Mouse (Mus musculus) small intestine, adult 2 months (tissue): ENCODE results near the gene Atxn2. TPM values are rescaled to one million over a fixed set of nuclear protein-coding genes. Genes with fewer than 3 reads are reported as not detected.

ENCODE experiments used
- H3K27ac ChIP-seq: fragments of 200-500 bp; 2 replicates; pipeline ENCODE4 v1.5.1; 2012; ENCODE audit warnings: low read depth, low read length, control low read depth, inconsistent platforms; ENCODE audit not compliant: insufficient read depth
- H3K27me3 ChIP-seq: fragments of 200-500 bp; 2 replicates; pipeline ENCODE4 v1.6.1; 2012; ENCODE audit warnings: mild to moderate bottlenecking, moderate library complexity, low read length, inconsistent platforms; ENCODE audit not compliant: control insufficient read depth, insufficient read depth
- H3K36me3 ChIP-seq: fragments of 200-500 bp; 2 replicates; pipeline ENCODE4 v1.6.1; 2012; ENCODE audit warnings: mild to moderate bottlenecking, low read length, control low read depth, inconsistent platforms; ENCODE audit not compliant: control insufficient read depth, insufficient read depth
- H3K4me1 ChIP-seq: fragments of 200-500 bp; 2 replicates; pipeline ENCODE4 v1.6.1; 2012; ENCODE audit warnings: low read length, inconsistent platforms, mixed read lengths; ENCODE audit not compliant: control insufficient read depth, insufficient read depth, insufficient read length
- H3K4me3 ChIP-seq: fragments of 200-500 bp; 2 replicates; pipeline ENCODE4 v1.5.1; 2012; ENCODE audit warnings: low read depth, mild to moderate bottlenecking, control low read depth, inconsistent platforms, low read length, moderate library complexity
- CTCF ChIP-seq: fragments of 200-500 bp; IDR thresholded peaks from 2 replicates; pipeline ENCODE4 v1.5.1; 2012; ENCODE audit warnings: low read depth, mild to moderate bottlenecking, control low read depth, inconsistent platforms, low read length, moderate library complexity, mixed read lengths; ENCODE audit not compliant: insufficient replicate concordance, insufficient read length; ENCODE audit errors: extremely low read depth
- POLR2A ChIP-seq: fragments of 200-500 bp; IDR thresholded peaks from 2 replicates; pipeline ENCODE4 v1.6.1; 2012; ENCODE audit warnings: low read depth, mild to moderate bottlenecking, control low read depth, inconsistent platforms, low read length, moderate library complexity
- WGBS: fragments of 180-500 bp; shearing (Covaris S2); methylation state at CpG from one replicate; pipeline ENCODE4 v1.1.7; 2018; 5-methylcytosine and 5-hydroxymethylcytosine counted together
- polyA plus RNA-seq: library from polyadenylated mRNA; depleted of rRNA; stranded (reverse); fragments of >200 nt; gene quantifications from 2 replicates; pipeline ENCODE4 v1.2.3, GENCODE M21; 2012

Gene Atxn2
- polyA plus RNA-seq, 1 experiment: 108 TPM

DNA sequence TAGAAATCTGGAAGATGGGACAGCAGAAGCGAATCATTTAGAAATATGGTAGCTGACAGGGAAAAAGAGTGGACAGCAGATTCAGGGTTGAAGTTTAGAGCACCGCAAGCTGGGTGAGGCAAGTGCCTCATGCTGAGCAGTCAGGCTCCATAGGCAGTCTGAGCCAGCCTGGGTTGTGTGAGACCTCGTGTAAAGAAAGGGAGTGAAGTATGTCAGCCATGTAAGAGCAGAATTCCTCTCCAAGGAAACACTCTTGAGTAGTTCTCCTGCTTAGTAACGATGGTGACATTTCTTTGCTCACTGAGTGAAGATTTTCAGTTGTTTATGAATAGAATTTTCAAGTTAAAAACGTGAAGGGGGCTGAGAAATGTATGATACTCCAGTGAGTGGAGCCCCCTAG, 69.0 kb downstream of the Atxn2 start:
- Histone ChIP-seq H3K4me3 (no peak overlapping the region), H3K27ac (no peak overlapping the region), H3K36me3 (peaks cover 52% of the 10 kb centered on the region), H3K27me3 (no peaks in the 10 kb centered on the region), H3K4me1 (0 out of 2 replicates have a peak, but pooled peaks cover 2% of the 10 kb centered on the region)
- WGBS: 75% methylated on average over 5 of the region's 5 CpGs
- TF ChIP-seq POLR2A (no peak), CTCF (no peak)

DNA sequence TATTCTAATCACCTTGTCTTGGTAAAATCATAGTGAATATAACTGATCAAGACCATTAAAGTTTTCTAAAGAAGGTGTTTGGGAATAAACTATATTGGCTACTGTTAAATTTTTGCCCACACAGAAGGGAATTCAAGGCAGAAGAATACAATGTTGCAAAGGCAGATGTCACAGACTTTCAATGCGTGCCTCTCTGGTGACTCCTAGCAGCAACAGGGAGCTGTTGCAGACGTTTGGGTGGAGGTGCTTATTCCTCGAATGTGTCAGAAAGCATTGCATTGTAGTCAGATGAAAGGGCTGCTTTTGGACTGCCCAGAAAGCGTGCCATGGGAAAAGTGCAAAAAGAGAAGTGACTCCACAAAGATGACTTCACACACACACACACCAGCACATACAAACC, 71.3 kb downstream of the Atxn2 start:
- H3K4me3 ChIP-seq: no peak overlapping the region

DNA sequence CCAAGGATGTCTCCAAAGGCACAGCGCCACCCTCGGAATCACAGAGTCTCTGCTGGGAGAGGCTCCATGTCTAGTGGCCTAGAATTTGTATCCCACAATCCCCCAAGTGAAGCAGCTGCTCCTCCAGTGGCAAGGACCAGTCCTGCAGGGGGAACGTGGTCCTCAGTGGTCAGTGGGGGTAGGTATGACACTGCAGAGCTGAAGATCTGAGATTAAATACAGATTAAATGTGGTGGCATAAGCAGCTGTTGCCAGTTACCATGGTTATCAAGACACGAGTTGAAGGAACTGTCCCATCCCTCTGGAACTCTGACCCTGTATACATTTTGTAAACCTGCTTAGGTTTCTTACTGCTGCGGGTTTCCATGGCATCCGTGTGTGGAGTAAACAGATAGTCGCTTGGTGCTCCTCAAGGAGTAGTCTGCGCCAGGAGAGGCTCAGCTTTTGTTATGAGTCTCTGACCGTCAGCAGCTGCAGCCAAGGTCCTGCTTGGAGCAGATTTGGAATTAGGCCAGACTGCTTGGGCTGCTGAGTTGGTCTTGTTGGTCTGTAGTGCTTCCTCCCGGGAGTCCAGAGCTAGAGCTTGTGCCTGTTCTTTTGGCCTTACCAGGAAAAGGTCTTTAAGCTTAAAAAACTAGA, 72.8 kb downstream of the Atxn2 start:
- Histone ChIP-seq H3K27me3 (no peaks in the 10 kb centered on the region), H3K4me1 (0 out of 2 replicates have a peak, but pooled peaks cover 2% of the 10 kb centered on the region), H3K36me3 (peaks cover 44% of the 10 kb centered on the region), H3K4me3 (no peak overlapping the region), H3K27ac (no peak overlapping the region)
- WGBS: 66% methylated on average over 10 of the region's 10 CpGs
- TF ChIP-seq POLR2A: no peak
- 0 out of 2 replicates have a peak, but pooled peaks have one; percentile 14 for TF ChIP-seq CTCF

More for the DNA sequence above, 71.3 kb downstream of the Atxn2 start:
- 0 out of 2 replicates have a peak, but pooled peaks cover 2% of the 10 kb centered on the region for H3K4me1 ChIP-seq
- no peak for TF ChIP-seq CTCF
- H3K27ac ChIP-seq: no peak overlapping the region
- peaks cover 49% of the 10 kb centered on the region for H3K36me3 ChIP-seq
- no peaks in the 10 kb centered on the region for H3K27me3 ChIP-seq
- 60% methylated on average over 4 of the region's 4 CpGs for WGBS

DNA sequence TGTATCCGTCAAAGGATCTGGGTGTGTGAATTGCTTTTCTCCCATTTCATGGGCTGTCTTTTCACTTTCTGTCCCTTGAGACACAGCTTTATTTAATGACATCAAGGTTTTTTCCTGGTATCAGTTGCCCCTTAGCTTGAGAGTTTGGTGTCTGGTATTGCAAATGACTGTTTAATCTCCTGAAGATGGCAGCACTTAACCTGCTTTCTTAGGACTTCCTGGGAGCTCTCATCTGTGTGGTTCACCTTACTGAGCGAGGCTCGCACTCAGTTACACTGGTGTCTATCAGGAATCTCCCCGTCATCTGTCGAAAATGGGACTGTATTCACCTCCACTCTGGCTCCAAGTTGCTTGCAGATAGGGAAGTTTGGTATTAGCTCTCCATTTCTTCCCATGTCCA, 79.9 kb downstream of the Atxn2 start:
- Histone ChIP-seq H3K27me3 (no peaks in the 10 kb centered on the region), H3K4me1 (no peaks in the 10 kb centered on the region), H3K27ac (no peak overlapping the region), H3K36me3 (peaks cover 50% of the 10 kb centered on the region), H3K4me3 (no peak overlapping the region)
- WGBS: 93% methylated on average over 5 of the region's 5 CpGs
- TF ChIP-seq CTCF: no peak
- no peak for TF ChIP-seq POLR2A

DNA sequence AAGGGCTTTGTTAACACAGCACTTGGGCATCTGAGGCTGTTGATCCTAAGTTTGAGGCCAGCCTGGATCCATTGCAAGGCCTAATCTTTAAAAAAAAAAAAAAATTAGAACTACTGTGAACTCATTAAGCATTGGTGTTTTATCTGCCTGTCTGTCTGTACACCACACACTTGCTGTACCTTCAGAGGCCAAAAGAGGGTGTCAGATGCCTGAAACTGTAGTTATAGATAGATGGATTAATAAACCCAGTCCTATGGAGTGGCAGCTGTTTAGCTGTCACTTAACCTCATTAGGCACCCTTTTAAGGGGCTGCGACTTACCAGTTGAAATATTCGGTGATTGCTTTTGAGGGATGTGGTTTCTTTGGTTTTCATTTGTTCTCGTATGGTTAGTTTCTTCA, 84.7 kb downstream of the Atxn2 start:
- no peak overlapping the region for H3K27ac ChIP-seq
- H3K36me3 ChIP-seq: peaks cover 57% of the 10 kb centered on the region
- TF ChIP-seq POLR2A (no peak), CTCF (no peak)
- no peak overlapping the region for H3K4me3 ChIP-seq
- no peaks in the 10 kb centered on the region for H3K4me1 ChIP-seq
- 81% methylated on average over 3 of the region's 3 CpGs for WGBS
- no peaks in the 10 kb centered on the region for H3K27me3 ChIP-seq

DNA sequence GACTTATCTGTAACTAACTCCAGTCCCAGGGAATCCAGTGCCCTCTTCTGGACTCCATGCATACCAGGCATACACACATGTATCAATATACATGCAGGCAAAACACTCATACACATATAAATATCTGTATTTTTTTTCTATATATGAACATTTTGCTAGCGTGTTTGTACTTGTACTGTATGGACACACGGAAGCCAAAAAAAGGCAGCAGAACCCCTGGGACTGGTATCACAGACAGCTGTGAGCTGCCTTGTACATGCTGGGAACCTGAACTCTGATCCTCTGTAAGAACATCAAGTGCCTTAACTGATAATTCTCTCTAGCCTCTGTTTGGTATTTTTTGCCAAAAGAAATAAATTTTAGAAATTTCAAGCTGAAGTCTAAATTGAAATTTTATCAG, 87.3 kb downstream of the Atxn2 start:
- Histone ChIP-seq H3K4me1 (no peaks in the 10 kb centered on the region), H3K27ac (no peak overlapping the region), H3K4me3 (no peak overlapping the region), H3K27me3 (no peaks in the 10 kb centered on the region), H3K36me3 (peaks cover 63% of the 10 kb centered on the region)
- TF ChIP-seq CTCF: no peak
- no peak for TF ChIP-seq POLR2A
- 93% methylated on average over 2 of the region's 2 CpGs for WGBS

DNA sequence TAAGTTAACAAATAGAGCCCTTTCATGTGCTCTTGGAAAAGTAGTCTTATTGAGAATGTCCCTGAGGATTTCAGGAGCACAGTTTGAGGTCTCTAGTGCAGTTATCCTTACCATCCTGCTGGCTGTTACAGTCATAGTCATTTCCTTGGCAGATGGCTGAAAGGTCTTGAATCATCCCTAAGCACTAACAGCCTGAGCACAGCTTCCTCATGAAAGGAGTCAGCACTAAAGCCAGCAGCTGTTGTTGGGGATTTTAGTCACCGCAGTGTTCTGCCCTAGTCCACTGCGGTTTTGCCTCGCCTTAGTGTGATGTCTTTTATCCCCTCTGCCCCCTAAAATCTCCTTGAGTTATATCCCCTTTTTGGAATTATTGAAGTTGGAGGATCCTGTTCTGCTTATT, 96.0 kb downstream of the Atxn2 start:
- TF ChIP-seq POLR2A: no peak
- no peak for TF ChIP-seq CTCF
- 81% methylated on average over 3 of the region's 3 CpGs for WGBS
- Histone ChIP-seq H3K36me3 (peaks cover 53% of the 10 kb centered on the region), H3K4me3 (no peak overlapping the region), H3K27me3 (no peaks in the 10 kb centered on the region), H3K4me1 (no peaks in the 10 kb centered on the region), H3K27ac (no peak overlapping the region)
